Mouse (Mus musculus) heart, adult 2 months (tissue): ENCODE results near the gene Actl11. TPM values are rescaled to one million over a fixed set of nuclear protein-coding genes. Genes with fewer than 3 reads are reported as not detected.

Experiments
- DNase-seq, 2 experiments: peaks; one replicate each; pipeline ENCODE4 v3.0.0; 2021
- H3K27ac ChIP-seq: fragments of 200-600 bp; 2 replicates; pipeline ENCODE4 v1.8.1; 2022
- H3K27me3 ChIP-seq: fragments of 200-500 bp; 2 replicates; pipeline ENCODE4 v1.6.1; 2012; ENCODE audit warnings: mild to moderate bottlenecking, low read length, inconsistent platforms, mixed read lengths; ENCODE audit not compliant: control insufficient read depth, insufficient read depth
- H3K36me3 ChIP-seq: fragments of 200-500 bp; 2 replicates; pipeline ENCODE4 v1.6.1; 2012; ENCODE audit warnings: low read length, inconsistent platforms; ENCODE audit not compliant: control insufficient read depth, insufficient read depth
- H3K4me1 ChIP-seq: fragments of 200-500 bp; 2 replicates; pipeline ENCODE4 v1.6.1; 2011; ENCODE audit warnings: low read length; ENCODE audit not compliant: control insufficient read depth, insufficient read depth
- H3K4me3 ChIP-seq: fragments of 200-600 bp; 2 replicates; pipeline ENCODE4 v1.8.1; 2022
- H3K79me2 ChIP-seq: fragments of 200-500 bp; replicated peaks from 2 replicates; pipeline ENCODE4 v1.6.1; 2012; ENCODE audit warnings: mild to moderate bottlenecking, inconsistent platforms, low read length, moderate library complexity, mixed read lengths; ENCODE audit not compliant: control insufficient read depth, insufficient read depth
- H3K9ac ChIP-seq: fragments of 200-500 bp; 2 replicates; pipeline ENCODE4 v1.6.1; 2012; ENCODE audit warnings: low read depth, mild to moderate bottlenecking, control low read depth, inconsistent platforms, low read length, mixed read lengths
- CTCF ChIP-seq: fragments of 200-600 bp; IDR thresholded peaks from 2 replicates; pipeline ENCODE4 v1.8.1; 2022; ENCODE audit warnings: antibody characterized with exemption, mild to moderate bottlenecking, moderate library complexity
- EP300 ChIP-seq: fragments of 200-500 bp; IDR thresholded peaks from 2 replicates; pipeline ENCODE4 v1.6.1; 2011; ENCODE audit warnings: low read depth, low read length, control low read depth; ENCODE audit not compliant: insufficient read depth
- POLR2A ChIP-seq: fragments of 200-500 bp; IDR thresholded peaks from 2 replicates; pipeline ENCODE4 v1.6.1; 2011; ENCODE audit warnings: mild to moderate bottlenecking, low read depth, low read length, control low read depth; ENCODE audit not compliant: insufficient read depth
- WGBS: fragments of 180-500 bp; shearing (Covaris S2); methylation state at CpG from one replicate; pipeline ENCODE4 v1.1.7; 2018; 5-methylcytosine and 5-hydroxymethylcytosine counted together
- intact Hi-C: fragments of 180-260 bp; cut with DNase I; formaldehyde crosslinking; loops from one replicate; pipeline ENCODE4 v1.15.1; 2025
- polyA plus RNA-seq: library from polyadenylated mRNA; depleted of rRNA; stranded (reverse); fragments of >200 nt; gene quantifications from 2 replicates; pipeline ENCODE4 v1.2.3, GENCODE M21; 2012
- total RNA-seq, 2 experiments: library from RNA; stranded (reverse); gene quantifications; 2 replicates each; pipeline ENCODE4 v1.2.3; 2021

Actl11 gene
- total and polyA plus RNA-seq, 3 experiments = 0.14 TPM; not detected in 2

GRCm38 (mm10) chr9:107906967-107907800, 21.1 kb upstream of the Actl11 start:
- 57% methylated on average over 31 of the region's 31 CpGs for WGBS
- Histone ChIP-seq H3K9ac (peak overlapping the region; percentile 66), H3K27ac (peak overlapping the region; percentile 74), H3K36me3 (no peaks in the 10 kb centered on the region), H3K79me2 (no peaks in the 10 kb centered on the region), H3K4me3 (peak overlapping the region; percentile 45), H3K27me3 (no peaks in the 10 kb centered on the region), H3K4me1 (peaks cover 4% of the 10 kb centered on the region)
- intact Hi-C loops = no loop called here
- DNase-seq = peak; percentile 31 to 43
- TF ChIP-seq EP300 = no peak
- no peak for TF ChIP-seq POLR2A
- TF ChIP-seq CTCF = no peak

- H3K27me3 ChIP-seq = no peaks in the 10 kb centered on the region
- peak overlapping the region; percentile 74 for H3K27ac ChIP-seq
- no peaks in the 10 kb centered on the region for H3K36me3 ChIP-seq
- H3K4me3 ChIP-seq = peak overlapping the region; percentile 45
- intact Hi-C loops = no loop called here
- 76% methylated on average over 14 of the region's 14 CpGs for WGBS
- peak in 1 of 2 experiments; percentile 50 for DNase-seq
- peak overlapping the region; percentile 14; the same call in 1 of the 2 replicates for H3K9ac ChIP-seq
- TF ChIP-seq EP300 (no peak), CTCF (no peak), POLR2A (0 out of 2 replicates have a peak, but pooled peaks have one; percentile 10)
- peaks cover 4% of the 10 kb centered on the region for H3K4me1 ChIP-seq
- no peaks in the 10 kb centered on the region for H3K79me2 ChIP-seq
These were observed 20.5 kb upstream of the Actl11 start for GRCm38 (mm10) chr9:107907801-107908120.

DNA sequence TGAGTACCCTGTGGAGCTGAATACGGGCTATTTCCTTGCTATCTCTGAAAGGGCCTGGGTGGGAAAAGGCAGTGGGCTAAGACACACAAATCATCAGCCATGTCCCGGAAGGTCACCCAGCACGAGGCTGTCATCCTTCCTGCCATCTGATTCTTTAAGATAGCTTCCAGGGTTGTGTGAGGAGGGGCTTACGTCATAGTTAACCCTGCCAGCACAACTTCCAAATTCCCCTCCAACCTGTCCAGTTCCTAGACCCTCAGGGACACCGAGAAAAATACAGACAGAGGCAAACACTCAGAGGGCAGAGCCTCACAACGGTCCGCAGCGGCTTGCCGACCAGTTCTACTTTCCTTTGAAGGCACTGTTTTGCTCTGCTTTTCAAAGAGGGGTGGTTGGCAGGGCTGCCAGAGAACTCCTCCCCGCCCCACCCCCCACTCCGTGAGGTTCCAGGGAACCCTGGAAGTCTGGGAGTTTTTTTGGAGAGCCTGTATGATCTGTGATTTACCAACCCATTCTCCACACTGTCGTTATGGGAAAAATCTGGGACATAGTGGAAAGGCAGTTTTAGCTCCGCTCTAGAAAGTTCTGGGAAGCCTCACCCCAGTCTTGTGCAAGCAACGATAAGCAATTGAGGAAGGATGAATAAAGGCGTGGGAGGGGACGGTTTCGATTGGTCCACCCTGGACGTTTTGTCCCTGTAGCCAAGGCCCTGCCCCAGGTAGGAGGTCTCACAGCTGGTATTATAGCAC, 19.7 kb upstream of the Actl11 start:
- Histone ChIP-seq H3K36me3 (no peaks in the 10 kb centered on the region), H3K27me3 (no peaks in the 10 kb centered on the region), H3K27ac (peak overlapping the region; percentile 74), H3K79me2 (no peaks in the 10 kb centered on the region), H3K4me1 (peaks cover 4% of the 10 kb centered on the region), H3K9ac (peak overlapping the region; percentile 12), H3K4me3 (peak overlapping the region; percentile 16; the same call in 1 of the 2 replicates)
- DNase-seq = peak; percentile 67 to 73
- intact Hi-C loops = no loop called here
- TF ChIP-seq CTCF (no peak), POLR2A (peak; percentile 69; the same call in 1 of the 2 replicates), EP300 (0 out of 2 replicates have a peak, but pooled peaks have one; percentile 21)
- 36% methylated on average over 18 of the region's 18 CpGs for WGBS

- intact Hi-C loops = no loop called here
- DNase-seq = no peak
- no peak for TF ChIP-seq EP300
- no peak for TF ChIP-seq CTCF
- TF ChIP-seq POLR2A = no peak
- no peaks in the 10 kb centered on the region for H3K79me2 ChIP-seq
- H3K36me3 ChIP-seq = no peaks in the 10 kb centered on the region
- no peak overlapping the region for H3K9ac ChIP-seq
- no peaks in the 10 kb centered on the region for H3K27me3 ChIP-seq
- peaks cover 4% of the 10 kb centered on the region for H3K4me1 ChIP-seq
- no peak overlapping the region for H3K27ac ChIP-seq
- WGBS = 62% methylated on average over 15 of the region's 15 CpGs
- H3K4me3 ChIP-seq = no peak overlapping the region
These were observed 18.1 kb upstream of the Actl11 start for GRCm38 (mm10) chr9:107910025-107910769.

DNA sequence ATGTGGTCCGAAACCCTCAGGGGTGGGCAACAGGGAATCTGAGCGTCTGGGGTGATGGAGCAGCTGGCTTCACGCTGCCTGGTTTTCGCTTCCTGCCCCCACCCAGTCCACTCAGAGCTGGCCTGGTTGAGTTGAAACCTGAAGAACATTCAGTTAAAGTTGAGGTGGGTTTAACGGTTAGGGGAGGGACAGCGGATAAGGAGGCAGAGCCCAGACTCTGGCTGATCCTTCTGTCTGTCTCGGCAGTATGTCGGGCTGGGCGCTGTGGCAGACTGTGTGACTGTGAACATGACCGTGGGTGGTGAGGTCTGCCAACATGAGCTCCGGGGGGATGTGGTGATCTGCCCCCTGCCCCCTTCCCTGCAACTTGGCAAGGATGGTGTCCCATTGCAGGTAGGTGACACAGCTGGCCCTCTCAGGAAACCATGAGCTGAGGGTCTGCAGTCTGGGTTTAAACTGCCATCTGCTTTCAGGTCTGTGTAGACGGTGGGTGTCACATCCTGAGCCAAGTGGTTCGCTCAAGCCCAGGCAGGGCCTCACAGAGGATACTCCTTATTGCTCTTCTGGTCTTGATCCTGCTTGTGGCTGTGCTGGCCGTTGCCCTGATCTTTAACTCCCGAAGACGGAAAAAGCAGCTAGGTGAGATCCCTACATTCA, 13.4 kb upstream of the Actl11 start:
- intact Hi-C loops = no loop called here
- Histone ChIP-seq H3K27ac (no peak overlapping the region), H3K79me2 (no peaks in the 10 kb centered on the region), H3K27me3 (no peaks in the 10 kb centered on the region), H3K4me1 (no peaks in the 10 kb centered on the region), H3K4me3 (no peak overlapping the region), H3K36me3 (no peaks in the 10 kb centered on the region), H3K9ac (no peak overlapping the region)
- no peak for DNase-seq
- WGBS = 75% methylated on average over 16 of the region's 16 CpGs
- TF ChIP-seq EP300 (no peak), POLR2A (no peak), CTCF (no peak)
